Mouse (Mus musculus): ENCODE data around the gene Adh5. TPM values are rescaled to one million over a fixed set of nuclear protein-coding genes. Genes with fewer than 3 reads are reported as not detected.
A peak's percentile ranks its signal among the peaks of the same experiment; 100 is the strongest.

Gene Adh5
- total and polyA plus RNA-seq, 3 experiments: 384 to 487 (median 468) TPM

DNA sequence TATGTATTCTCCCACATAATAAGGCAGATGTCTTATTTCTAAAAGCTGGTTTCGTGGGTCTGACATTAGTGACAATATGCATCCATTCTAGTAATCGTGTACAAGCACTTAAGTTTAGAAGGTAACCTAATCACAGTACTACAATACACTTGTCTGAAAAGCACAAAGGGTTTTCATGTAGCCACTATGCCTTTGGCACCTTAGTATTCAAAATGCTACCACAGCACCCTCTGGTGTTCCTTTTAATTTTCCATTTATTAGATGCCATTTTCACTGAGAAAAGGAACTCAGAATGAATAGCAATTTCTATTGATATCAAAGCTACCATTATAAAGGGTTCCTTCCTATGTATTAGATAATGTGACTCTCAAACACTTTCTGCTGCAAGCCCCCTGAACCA lies 11.1 kb upstream of the Adh5 start:
- no peak overlapping the region for H3K9ac ChIP-seq (ENCODE audit: insufficient read depth, low read depth)
- H3K27me3 ChIP-seq (replicated peaks): no peaks in the 10 kb centered on the region
- no peaks in the 10 kb centered on the region for H3K79me2 ChIP-seq (replicated peaks; ENCODE audit: control insufficient read depth, extremely low read depth, insufficient read depth, poor library complexity, severe bottlenecking)
- dilution Hi-C loops (cut with MboI; ENCODE audit: extremely low pct_ligation_motif_present, extremely low pct_unique_long_range_greater_than_20kb, low sequenced_read_pairs) (no loop called here), in situ Hi-C loops (cut with MboI; ENCODE audit: low pct_ligation_motif_present, low pct_unique_long_range_greater_than_20kb, low sequenced_read_pairs) (loop anchor here (10.0 to 25.0 kb wide), 4 partner anchors 207 to 645 kb away; partner anchors contain the start of gene 4930579F01Rik)
- DNase-seq (ENCODE audit: extremely low read depth): peak; percentile 58
- peaks cover 7% of the 10 kb centered on the region for H3K9me3 ChIP-seq (replicated peaks; ENCODE audit: low read length)
- H3K27ac ChIP-seq (ENCODE audit: insufficient read depth, low read depth): no peak overlapping the region
- no peak overlapping the region for H3K4me3 ChIP-seq (replicated peaks in 1 of 3; ENCODE audit: low read depth in 2 of 3, low read length in 2 of 3, poor library complexity in 1 of 3)
- H3K36me3 ChIP-seq (replicated peaks in 1 of 2; ENCODE audit: control insufficient read depth in 1 of 2, insufficient read depth in 1 of 2, low read length in 1 of 2): no peaks in the 10 kb centered on the region
- H3K4me1 ChIP-seq (ENCODE audit: control insufficient read depth in 1 of 2, insufficient read depth in 2 of 2): no peaks in the 10 kb centered on the region
- no peak overlapping the region for H3K4me2 ChIP-seq (ENCODE audit: insufficient read depth, low read depth, poor library complexity, severe bottlenecking)
- TF ChIP-seq RAD21 (IDR thresholded peaks at IDR 0.05; ENCODE audit: low read depth, low read length): peak; percentile 98
- TF ChIP-seq SMC3 (IDR thresholded peaks at IDR 0.05; ENCODE audit: low read depth, low read length): peak; percentile 90
- peak; percentile 72; the same call in 1 of the 2 replicates for TF ChIP-seq ZC3H11A (IDR thresholded peaks at IDR 0.05; ENCODE audit: low read depth, low read length)
- TF ChIP-seq CTCF (conservative IDR thresholded peaks at IDR 0.05 in 1 of 2, IDR thresholded peaks at IDR 0.05 in 1 of 2; ENCODE audit: low read depth in 2 of 2, low read length in 2 of 2): peak in 1 of 2 experiments; percentile 94; a peak in 3 of 4 replicates
- no peak for TF ChIP-seq POLR2AphosphoS2 (IDR thresholded peaks at IDR 0.05; ENCODE audit: low read depth, low read length)

DNA sequence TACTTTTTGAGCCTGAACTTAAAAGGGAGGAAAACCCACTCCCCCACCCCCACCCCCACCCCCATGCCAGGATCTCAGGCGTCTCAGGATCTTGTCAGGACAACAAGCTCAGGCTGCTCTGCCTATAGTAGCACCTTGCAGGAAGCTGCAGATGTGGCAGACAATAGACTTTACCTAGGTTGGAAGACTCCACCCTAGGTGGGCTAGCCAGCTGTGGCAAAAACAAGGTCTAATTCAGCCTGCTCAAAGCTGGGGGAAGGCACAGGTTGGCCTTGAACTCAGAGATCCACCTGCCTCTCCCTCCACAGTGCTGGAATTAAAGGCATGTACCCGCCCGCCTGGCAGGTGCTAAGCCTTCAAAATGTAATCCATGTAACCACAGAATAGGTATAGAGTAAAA lies 4.2 kb upstream of the Adh5 start:
- Histone ChIP-seq H3K36me3 (replicated peaks in 1 of 2; ENCODE audit: control insufficient read depth in 1 of 2, insufficient read depth in 1 of 2, low read length in 1 of 2) (no peaks in the 10 kb centered on the region), H3K4me3 (replicated peaks in 1 of 3; ENCODE audit: low read depth in 2 of 3, low read length in 2 of 3, poor library complexity in 1 of 3) (no peak overlapping the region), H3K4me1 (ENCODE audit: control insufficient read depth in 1 of 2, insufficient read depth in 2 of 2) (peaks cover 0 to 11% of the 10 kb centered on the region in 2 experiments; a peak in 2 of 4 replicates), H3K9me3 (replicated peaks; ENCODE audit: low read length) (peaks cover 7% of the 10 kb centered on the region), H3K27ac (ENCODE audit: insufficient read depth, low read depth) (no peak overlapping the region), H3K79me2 (replicated peaks; ENCODE audit: control insufficient read depth, extremely low read depth, insufficient read depth, poor library complexity, severe bottlenecking) (peaks cover 5% of the 10 kb centered on the region), H3K4me2 (ENCODE audit: insufficient read depth, low read depth, poor library complexity, severe bottlenecking) (no peak overlapping the region), H3K27me3 (replicated peaks) (no peaks in the 10 kb centered on the region), H3K9ac (ENCODE audit: insufficient read depth, low read depth) (no peak overlapping the region)
- in situ Hi-C loops (cut with MboI; ENCODE audit: low pct_ligation_motif_present, low pct_unique_long_range_greater_than_20kb, low sequenced_read_pairs): loop anchor here (10.0 to 25.0 kb wide), 4 partner anchors 214 to 651 kb away; partner anchors contain the start of gene 4930579F01Rik
- dilution Hi-C loops (cut with MboI; ENCODE audit: extremely low pct_ligation_motif_present, extremely low pct_unique_long_range_greater_than_20kb, low sequenced_read_pairs): no loop called here
- TF ChIP-seq ZC3H11A (IDR thresholded peaks at IDR 0.05; ENCODE audit: low read depth, low read length) (no peak), SMC3 (IDR thresholded peaks at IDR 0.05; ENCODE audit: low read depth, low read length) (no peak), EP300 (IDR thresholded peaks at IDR 0.05; ENCODE audit: low read length) (no peak)
- DNase-seq (ENCODE audit: extremely low read depth): no peak

DNA sequence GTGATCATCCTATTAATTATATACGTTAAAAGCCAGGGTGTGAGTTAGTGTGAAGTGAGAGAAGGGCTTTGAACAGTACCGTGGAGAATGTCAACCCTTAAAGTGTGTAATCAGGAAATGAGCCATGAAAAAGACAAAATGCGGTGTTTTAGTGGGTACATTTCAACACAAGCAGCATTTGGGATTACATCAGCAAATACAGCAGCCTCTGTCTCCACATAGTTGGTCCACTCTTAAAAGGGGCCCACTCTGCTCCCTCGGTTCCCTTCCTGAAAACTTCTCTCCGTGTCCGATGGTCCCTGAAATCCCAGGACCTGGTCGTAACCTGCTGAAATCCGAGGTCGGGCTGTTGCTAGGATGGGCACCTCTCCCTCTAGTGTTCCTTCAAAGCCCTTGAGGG lies 690 bp upstream of the Adh5 start:
- TF ChIP-seq BHLHE40 (IDR thresholded peaks at IDR 0.05; ENCODE audit: low read depth, low read length) (no peak), ZMIZ1 (IDR thresholded peaks at IDR 0.05; ENCODE audit: low read depth, low read length) (no peak), POLR2A (IDR thresholded peaks at IDR 0.05; ENCODE audit: low read depth, low read length) (no peak)
- dilution Hi-C loops (cut with MboI; ENCODE audit: extremely low pct_ligation_motif_present, extremely low pct_unique_long_range_greater_than_20kb, low sequenced_read_pairs) (no loop called here), in situ Hi-C loops (cut with MboI; ENCODE audit: low pct_ligation_motif_present, low pct_unique_long_range_greater_than_20kb, low sequenced_read_pairs) (loop anchor here (25.0 kb wide), 2 partner anchors 480 to 655 kb away; no protein-coding TSS in a partner anchor)
- peaks cover 7 to 25% of the 10 kb centered on the region in 2 experiments; a peak in 3 of 4 replicates for H3K4me1 ChIP-seq (ENCODE audit: control insufficient read depth in 1 of 2, insufficient read depth in 2 of 2)
- H3K79me2 ChIP-seq (replicated peaks; ENCODE audit: control insufficient read depth, extremely low read depth, insufficient read depth, poor library complexity, severe bottlenecking): peaks cover 22% of the 10 kb centered on the region
- peak overlapping the region; percentile 7; the same call in 1 of the 2 replicates for H3K27ac ChIP-seq (ENCODE audit: insufficient read depth, low read depth)
- H3K9ac ChIP-seq (ENCODE audit: insufficient read depth, low read depth): peak overlapping the region; percentile 91
- H3K9me3 ChIP-seq (replicated peaks; ENCODE audit: low read length): no peaks in the 10 kb centered on the region
- peak overlapping the region; percentile 77 to 92 (median 85) for H3K4me3 ChIP-seq (replicated peaks in 1 of 3; ENCODE audit: low read depth in 2 of 3, low read length in 2 of 3, poor library complexity in 1 of 3)
- H3K4me2 ChIP-seq (ENCODE audit: insufficient read depth, low read depth, poor library complexity, severe bottlenecking): peak overlapping the region; percentile 97
- H3K27me3 ChIP-seq (replicated peaks): no peaks in the 10 kb centered on the region
- DNase-seq (ENCODE audit: extremely low read depth): no peak
- peaks cover 25 to 30% of the 10 kb centered on the region in 2 experiments for H3K36me3 ChIP-seq (replicated peaks in 1 of 2; ENCODE audit: control insufficient read depth in 1 of 2, insufficient read depth in 1 of 2, low read length in 1 of 2)
